Mouse (Mus musculus): ENCODE results near the gene Gbe1. TPM values are rescaled to one million over a fixed set of nuclear protein-coding genes. Genes with fewer than 3 reads are reported as not detected.

Gene Gbe1
- polyA plus RNA-seq, 2 experiments = 3.0 to 5.7 TPM

GRCm38 (mm10) chr16:70315862-70316390 lies 2.2 kb downstream of the Gbe1 start:
- 70% methylated on average over 3 of the region's 3 CpGs for WGBS (ENCODE audit: insufficient replicate concordance)
- no peak for TF ChIP-seq EP300 (IDR thresholded peaks at IDR 0.05; ENCODE audit: low read depth)
- 0 out of 4 replicates have a peak, but pooled peaks cover 0 to 3% of the 10 kb centered on the region in 2 experiments for H3K4me1 ChIP-seq (replicated peaks; ENCODE audit: control insufficient read depth in 2 of 2, insufficient read depth in 2 of 2, low read length in 1 of 2)
- no peak overlapping the region for H3K27ac ChIP-seq
- ATAC-seq (ENCODE audit: insufficient read depth) (no peak), DNase-seq (ENCODE audit: low read depth in 3 of 3, low spot score in 3 of 3) (no peak)
- no peak overlapping the region for H3K4me2 ChIP-seq (ENCODE audit: low read depth)
- H3K9me3 ChIP-seq (ENCODE audit: control insufficient read depth, low read length) = no peaks in the 10 kb centered on the region
- no peak overlapping the region for H3K4me3 ChIP-seq (ENCODE audit: insufficient read depth in 1 of 2, low read depth in 2 of 2, low read length in 2 of 2)
- H3K36me3 ChIP-seq (replicated peaks; ENCODE audit: control insufficient read depth, insufficient read depth, low read depth) = no peaks in the 10 kb centered on the region
- H3K27me3 ChIP-seq (ENCODE audit: control insufficient read depth, insufficient read depth, low read length) = no peaks in the 10 kb centered on the region
- H3K9ac ChIP-seq (replicated peaks) = no peak overlapping the region

DNA sequence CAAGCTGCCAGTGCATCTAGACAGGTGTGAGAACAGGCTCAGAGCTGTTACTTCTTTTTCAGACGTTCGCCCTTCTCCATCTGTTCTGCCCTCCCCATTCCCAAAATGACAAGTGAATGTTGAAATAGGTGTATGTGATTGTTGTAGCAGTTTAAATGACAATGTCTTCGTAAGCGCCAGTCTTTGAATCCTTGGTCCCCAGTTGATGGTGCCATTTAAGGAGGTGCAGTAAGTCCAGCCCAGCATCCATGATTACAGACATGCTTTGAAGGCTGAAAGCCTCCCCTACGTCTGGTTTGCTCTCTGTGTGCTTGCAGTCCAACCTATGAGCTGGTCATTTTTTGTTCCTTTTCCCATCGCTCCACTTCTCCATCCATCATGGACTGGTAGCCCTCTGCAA lies 5.6 kb downstream of the Gbe1 start:
- 77% methylated on average over 6 of the region's 6 CpGs for WGBS (ENCODE audit: insufficient replicate concordance)
- Histone ChIP-seq H3K4me3 (ENCODE audit: insufficient read depth in 1 of 2, low read depth in 2 of 2, low read length in 2 of 2) (no peak overlapping the region), H3K9me3 (ENCODE audit: control insufficient read depth, low read length) (no peaks in the 10 kb centered on the region), H3K4me1 (replicated peaks; ENCODE audit: control insufficient read depth in 2 of 2, insufficient read depth in 2 of 2, low read length in 1 of 2) (no peaks in the 10 kb centered on the region), H3K9ac (replicated peaks) (no peak overlapping the region), H3K27me3 (ENCODE audit: control insufficient read depth, insufficient read depth, low read length) (no peaks in the 10 kb centered on the region), H3K36me3 (replicated peaks; ENCODE audit: control insufficient read depth, insufficient read depth, low read depth) (no peaks in the 10 kb centered on the region), H3K27ac (no peak overlapping the region), H3K4me2 (ENCODE audit: low read depth) (no peak overlapping the region)
- ATAC-seq (ENCODE audit: insufficient read depth) = no peak
- DNase-seq (ENCODE audit: low read depth in 3 of 3, low spot score in 3 of 3) = no peak
- TF ChIP-seq CTCF (IDR thresholded peaks at IDR 0.05; ENCODE audit: low read depth) (no peak), EP300 (IDR thresholded peaks at IDR 0.05; ENCODE audit: low read depth) (no peak)

DNA sequence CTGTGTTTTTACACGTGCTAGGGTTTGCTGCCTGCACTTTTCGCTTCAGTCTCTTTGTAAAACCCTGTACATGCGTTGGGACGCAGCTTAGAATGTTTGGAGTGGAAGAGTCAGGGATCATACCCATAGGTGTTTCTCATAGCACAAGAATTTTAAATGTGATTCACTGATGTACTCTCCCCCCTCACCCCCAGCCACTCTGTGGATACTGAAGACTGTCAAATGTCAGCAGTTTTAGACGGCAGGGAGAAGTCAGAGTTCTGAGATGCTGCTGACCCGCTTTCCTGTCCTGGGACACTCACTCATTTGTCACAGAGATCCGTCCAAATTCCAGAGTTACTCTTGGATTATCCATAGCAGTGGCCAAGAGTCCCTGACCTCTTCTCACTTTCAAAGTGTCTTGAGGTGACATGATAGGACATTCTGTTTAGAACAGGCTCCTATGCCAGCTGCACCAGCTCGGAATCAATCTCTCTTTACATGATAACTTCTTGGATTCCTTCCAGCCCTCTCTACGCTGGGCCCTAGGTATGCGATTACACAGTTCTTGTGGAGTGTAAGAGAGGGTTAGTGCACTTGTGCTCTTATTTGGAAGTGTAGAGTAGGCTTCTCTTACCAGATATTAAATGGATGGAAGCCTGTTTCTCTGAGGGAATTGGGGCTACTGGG lies 7.0 kb downstream of the Gbe1 start:
- Histone ChIP-seq H3K4me3 (ENCODE audit: insufficient read depth in 1 of 2, low read depth in 2 of 2, low read length in 2 of 2) (no peak overlapping the region), H3K36me3 (replicated peaks; ENCODE audit: control insufficient read depth, insufficient read depth, low read depth) (no peaks in the 10 kb centered on the region), H3K9me3 (ENCODE audit: control insufficient read depth, low read length) (no peaks in the 10 kb centered on the region), H3K4me1 (replicated peaks; ENCODE audit: control insufficient read depth in 2 of 2, insufficient read depth in 2 of 2, low read length in 1 of 2) (no peaks in the 10 kb centered on the region), H3K27ac (no peak overlapping the region), H3K9ac (replicated peaks) (no peak overlapping the region), H3K4me2 (ENCODE audit: low read depth) (no peak overlapping the region), H3K27me3 (ENCODE audit: control insufficient read depth, insufficient read depth, low read length) (no peaks in the 10 kb centered on the region)
- WGBS (ENCODE audit: insufficient replicate concordance) = 74% methylated on average over 10 of the region's 10 CpGs
- no peak for TF ChIP-seq EP300 (IDR thresholded peaks at IDR 0.05; ENCODE audit: low read depth)
- TF ChIP-seq CTCF (IDR thresholded peaks at IDR 0.05; ENCODE audit: low read depth) = no peak
- DNase-seq (ENCODE audit: low read depth in 3 of 3, low spot score in 3 of 3) (no peak), ATAC-seq (ENCODE audit: insufficient read depth) (no peak)

DNA sequence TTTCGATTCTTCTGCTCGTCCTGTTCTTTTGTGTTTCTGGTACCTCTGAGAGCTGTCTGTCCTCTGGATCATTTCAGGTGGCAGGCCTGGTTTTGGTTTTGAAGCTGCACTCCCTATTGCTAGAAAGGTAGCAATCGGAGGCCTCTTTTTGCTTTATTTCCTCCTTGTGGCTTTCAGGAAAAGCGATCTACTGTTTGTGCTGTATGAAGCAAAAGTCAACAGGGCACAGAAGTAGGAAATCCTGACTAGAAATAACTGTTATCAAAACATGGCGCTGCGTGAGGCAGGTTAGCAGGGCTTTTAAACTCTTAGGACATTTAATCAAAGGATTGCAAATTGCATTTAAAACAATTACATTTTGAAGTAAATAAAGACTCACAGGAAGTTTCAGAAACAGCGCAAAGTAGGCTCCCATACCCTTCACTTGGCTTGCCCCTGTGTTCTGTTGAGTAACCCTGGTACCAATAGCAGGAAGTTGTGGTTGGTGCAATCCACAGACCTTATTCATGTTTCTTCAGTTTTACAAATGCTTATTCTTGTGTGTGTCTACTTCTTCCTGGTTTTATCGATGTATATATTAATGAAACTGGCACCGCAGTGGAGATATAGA lies 12.7 kb downstream of the Gbe1 start:
- Histone ChIP-seq H3K36me3 (replicated peaks; ENCODE audit: control insufficient read depth, insufficient read depth, low read depth) (no peaks in the 10 kb centered on the region), H3K4me3 (ENCODE audit: insufficient read depth in 1 of 2, low read depth in 2 of 2, low read length in 2 of 2) (no peak overlapping the region), H3K4me2 (ENCODE audit: low read depth) (peak overlapping the region; percentile 11; the same call in 1 of the 2 replicates), H3K9ac (replicated peaks) (no peak overlapping the region), H3K27me3 (ENCODE audit: control insufficient read depth, insufficient read depth, low read length) (no peaks in the 10 kb centered on the region), H3K4me1 (replicated peaks; ENCODE audit: control insufficient read depth in 2 of 2, insufficient read depth in 2 of 2, low read length in 1 of 2) (no peaks in the 10 kb centered on the region), H3K9me3 (ENCODE audit: control insufficient read depth, low read length) (no peaks in the 10 kb centered on the region), H3K27ac (no peak overlapping the region)
- DNase-seq (ENCODE audit: low read depth in 3 of 3, low spot score in 3 of 3) = no peak
- TF ChIP-seq EP300 (IDR thresholded peaks at IDR 0.05; ENCODE audit: low read depth) = no peak
- TF ChIP-seq CTCF (IDR thresholded peaks at IDR 0.05; ENCODE audit: low read depth) = no peak
- no peak for ATAC-seq (ENCODE audit: insufficient read depth)
- 19% methylated on average over 9 of the region's 9 CpGs for WGBS (ENCODE audit: insufficient replicate concordance)

DNA sequence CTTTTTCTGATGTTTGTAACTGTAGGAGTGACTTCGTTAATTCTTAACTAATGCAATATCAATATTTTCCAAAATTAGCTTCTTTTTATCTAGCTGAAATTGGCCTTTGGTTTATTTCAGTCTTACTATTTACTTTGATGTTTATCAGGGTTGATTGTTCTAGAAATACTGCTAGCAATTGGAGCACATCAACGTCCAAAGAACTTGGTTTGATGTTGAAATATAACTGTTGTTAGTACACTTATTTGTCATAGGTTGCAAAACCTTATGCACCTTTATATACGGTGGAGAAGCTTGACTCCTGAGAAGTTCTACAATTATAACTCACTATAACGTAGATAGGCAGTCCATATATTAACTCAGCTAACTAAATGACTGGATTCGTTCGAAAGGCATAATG lies 14.8 kb downstream of the Gbe1 start:
- Histone ChIP-seq H3K4me3 (ENCODE audit: insufficient read depth in 1 of 2, low read depth in 2 of 2, low read length in 2 of 2) (no peak overlapping the region), H3K36me3 (replicated peaks; ENCODE audit: control insufficient read depth, insufficient read depth, low read depth) (no peaks in the 10 kb centered on the region), H3K27me3 (ENCODE audit: control insufficient read depth, insufficient read depth, low read length) (no peaks in the 10 kb centered on the region), H3K27ac (no peak overlapping the region), H3K4me1 (replicated peaks; ENCODE audit: control insufficient read depth in 2 of 2, insufficient read depth in 2 of 2, low read length in 1 of 2) (no peaks in the 10 kb centered on the region), H3K9ac (replicated peaks) (no peak overlapping the region), H3K4me2 (ENCODE audit: low read depth) (no peak overlapping the region), H3K9me3 (ENCODE audit: control insufficient read depth, low read length) (no peaks in the 10 kb centered on the region)
- ATAC-seq (ENCODE audit: insufficient read depth) (no peak), DNase-seq (ENCODE audit: low read depth in 3 of 3, low spot score in 3 of 3) (no peak)
- 67% methylated on average over 6 of the region's 6 CpGs for WGBS (ENCODE audit: insufficient replicate concordance)
- TF ChIP-seq CTCF (IDR thresholded peaks at IDR 0.05; ENCODE audit: low read depth) = no peak

Data from liver, embryonic 14.5 days (tissue).